Mouse (Mus musculus): ENCODE measurements at regions not wholly inside any gene's neighbourhood (a gene's known extent, or its start where the extent isn't known, plus 50 kb on each side); places are given as distances from the start of the nearest gene placed in this dataset.

DNA sequence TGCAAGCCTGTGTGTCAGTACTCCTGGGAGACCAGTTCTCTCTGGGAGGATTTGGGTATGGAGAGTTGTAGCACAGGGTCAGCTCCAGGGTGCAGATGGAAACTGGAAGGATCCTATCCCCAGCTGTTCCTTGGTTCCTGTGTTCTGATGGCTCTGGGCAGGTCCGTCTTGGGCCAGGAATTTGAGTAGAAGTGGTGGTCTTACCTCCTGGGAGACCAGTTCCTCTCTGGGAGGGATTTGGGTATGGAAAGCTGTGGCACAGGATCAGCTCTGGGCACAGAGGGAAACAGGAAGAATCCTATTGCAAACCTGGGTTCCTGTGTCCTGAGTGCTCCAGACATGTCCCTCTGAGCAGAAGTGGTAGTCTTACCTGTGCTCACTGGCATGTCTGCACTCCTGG, 314.5 kb downstream of the Wdr11 start:
- TF ChIP-seq CTCF (IDR thresholded peaks at IDR 0.05; ENCODE audit: borderline replicate concordance, insufficient read depth, low read depth, low read length) = no peak
- no peak for TF ChIP-seq POLR2A (IDR thresholded peaks at IDR 0.05; ENCODE audit: borderline replicate concordance, insufficient read depth, low read length)
